Mouse (Mus musculus) mature B cell (primary cell): Measurements from ENCODE around the gene F10.
"Not testable (repeated sequence)": the region's sequence is repeated elsewhere in the genome, so short reads cannot be mapped to it uniquely, and the experiment has no call there.

Experiments
- in situ Hi-C: fragments of 300-500 bp; cut with MboI; formaldehyde crosslinking; loops from 2 replicates; pipeline ENCODE4 v1.14.3; 2019

The F10 gene

GRCm38 (mm10) chr8:13060441-13061150 is 23.5 kb downstream of the F10 start, which contains the start of gene Proz:
Gene Proz, plus strand, starts transcription at chr8:13060914.
- in situ Hi-C loops = no loop called here

GRCm38 (mm10) chr8:13063112-13063511 is 26.0 kb downstream of the F10 start:
- in situ Hi-C loops = no loop called here

GRCm38 (mm10) chr8:13073255-13073654 is 36.1 kb downstream of the F10 start:
- in situ Hi-C loops = no loop called here

- in situ Hi-C loops = no loop called here
These were observed 37.9 kb downstream of the F10 start for GRCm38 (mm10) chr8:13075044-13075443.

- in situ Hi-C loops = not testable (repeated sequence)
These were observed 38.5 kb downstream of the F10 start for GRCm38 (mm10) chr8:13075579-13075978.

GRCm38 (mm10) chr8:13077542-13077941 is 40.4 kb downstream of the F10 start:
- in situ Hi-C loops = no loop called here

GRCm38 (mm10) chr8:13104691-13105086 is 67.6 kb downstream of the F10 start:
- in situ Hi-C loops = loop anchor here (25.0 kb wide), 1 partner anchor 683 kb away; the partner anchor contains the start of gene Upf3a

GRCm38 (mm10) chr8:13105087-13105881 is 68.2 kb downstream of the F10 start, which contains the start of the genes Pcid2 and Cul4a:
Gene Pcid2, minus strand, starts transcription at chr8:13105459.
Gene Cul4a, plus strand, starts transcription at chr8:13105621.
- in situ Hi-C loops = loop anchor here (25.0 kb wide), 1 partner anchor 682 kb away; the partner anchor contains the start of gene Upf3a

GRCm38 (mm10) chr8:13105908-13106551 is 68.9 kb downstream of the F10 start:
- in situ Hi-C loops = loop anchor here (25.0 kb wide), 1 partner anchor 681 kb away; the partner anchor contains the start of gene Upf3a
